Mouse (Mus musculus) heart, postnatal 0 days (tissue): ENCODE results near the gene Slc35f6. TPM values are rescaled to one million over a fixed set of nuclear protein-coding genes. Genes with fewer than 3 reads are reported as not detected.

Experiments used
- ATAC-seq: fragments of 200-750 bp; cut with Nextera tagmentation; 2 replicates; pipeline ENCODE4 v1.8.0; 2017; ENCODE audit warnings: low read depth, moderate number of reproducible peaks, moderate library complexity; ENCODE audit not compliant: insufficient read depth
- DNase-seq: peaks from one replicate; pipeline ENCODE4 v3.0.0-alpha.2; 2016; ENCODE audit warnings: low spot score
- H3K27ac ChIP-seq: fragments of 300-500 bp; sonication (generic); 2 replicates; pipeline ENCODE4 v1.5.1; 2014; ENCODE audit warnings: low read depth, mild to moderate bottlenecking
- H3K27me3 ChIP-seq: fragments of 300-500 bp; sonication (generic); 2 replicates; pipeline ENCODE4 v1.6.1; 2014; ENCODE audit warnings: low read length, mixed read lengths; ENCODE audit not compliant: control insufficient read depth, insufficient read depth
- H3K36me3 ChIP-seq: fragments of 300-500 bp; sonication (generic); replicated peaks from 2 replicates; pipeline ENCODE4 v1.6.1; 2014; ENCODE audit warnings: low read length, mixed read lengths; ENCODE audit not compliant: control insufficient read depth, insufficient read depth
- H3K4me1 ChIP-seq: fragments of 300-500 bp; sonication (generic); 2 replicates; pipeline ENCODE4 v1.6.1; 2014; ENCODE audit warnings: antibody characterized with exemption; ENCODE audit not compliant: control insufficient read depth, insufficient read depth
- H3K4me2 ChIP-seq: fragments of 300-500 bp; sonication (generic); 2 replicates; pipeline ENCODE4 v1.6.1; 2014; ENCODE audit warnings: low read depth, mild to moderate bottlenecking, low read length, moderate library complexity
- H3K4me3 ChIP-seq: fragments of 300-500 bp; sonication (generic); 2 replicates; pipeline ENCODE4 v1.5.1; 2014; ENCODE audit warnings: low read depth, low read length
- H3K9ac ChIP-seq: fragments of 300-500 bp; sonication (generic); replicated peaks from 2 replicates; pipeline ENCODE4 v1.6.1; 2014; ENCODE audit warnings: low read depth, low read length, mixed read lengths
- H3K9me3 ChIP-seq: fragments of 300-500 bp; sonication (generic); replicated peaks from 2 replicates; pipeline ENCODE4 v1.6.1; 2016; ENCODE audit warnings: low read length; ENCODE audit not compliant: control insufficient read depth
- CTCF ChIP-seq: IDR thresholded peaks from 2 replicates; pipeline ENCODE4 v1.5.1; 2016; ENCODE audit warnings: antibody characterized with exemption, control low read depth, low read depth
- EP300 ChIP-seq: IDR thresholded peaks from 2 replicates; pipeline ENCODE4 v1.6.1; 2016; ENCODE audit warnings: antibody characterized with exemption, low read depth
- WGBS: fragments of 180-500 bp; shearing (Covaris S2); extraction: QIAGEN DNeasy Blood & Tissue Kit; methylation state at CpG from one replicate; pipeline ENCODE4 v1.1.7; 2014; 5-methylcytosine and 5-hydroxymethylcytosine counted together
- polyA plus RNA-seq: library from polyadenylated mRNA; unstranded; fragments of >200 nt; fragmentation: Nextera tagmentation; extraction: Ambion mirVana; gene quantifications from 2 replicates; pipeline ENCODE4 v1.2.1, GENCODE M21; 2015
- total RNA-seq: library from RNA; depleted of rRNA; stranded (reverse); fragments of >200 nt; gene quantifications from 2 replicates; pipeline ENCODE4 v1.2.3, GENCODE M21; 2014; ENCODE audit warnings: low replicate concordance

The Slc35f6 gene
- total and polyA plus RNA-seq, 2 experiments from 2014 or later, result 30.5 to 86.8 TPM

DNA sequence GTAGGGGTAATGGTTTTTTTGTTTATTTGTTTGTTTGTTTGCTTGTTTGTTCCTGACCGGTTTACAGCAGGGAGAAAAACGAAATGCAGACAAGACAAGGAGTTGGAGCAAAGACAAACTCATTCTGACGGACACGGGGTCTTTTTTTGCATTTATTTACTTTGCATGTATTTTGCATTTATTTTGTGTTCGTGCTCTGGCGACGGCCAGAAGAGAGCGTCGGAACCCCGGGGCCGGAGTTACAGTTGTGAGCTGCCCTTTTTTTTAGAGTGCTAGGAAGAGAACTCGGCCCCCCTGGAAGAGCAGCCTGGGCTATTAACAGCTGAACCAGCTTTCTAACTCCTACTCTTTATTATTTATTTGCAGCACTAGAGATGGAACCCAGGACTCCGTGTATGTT is 19.5 kb downstream of the Slc35f6 start:
- peak overlapping the region; percentile 86 for H3K4me3 ChIP-seq
- ATAC-seq (no peak), DNase-seq (no peak)
- H3K4me2 ChIP-seq, result peak overlapping the region; percentile 85
- WGBS, result under 1% methylated on average over 13 of the region's 13 CpGs
- peak overlapping the region; percentile 77 for H3K9ac ChIP-seq
- TF ChIP-seq EP300 (no peak), CTCF (no peak)
- peaks cover 18% of the 10 kb centered on the region for H3K36me3 ChIP-seq
- H3K27me3 ChIP-seq, result no peaks in the 10 kb centered on the region
- peaks cover 6% of the 10 kb centered on the region for H3K4me1 ChIP-seq
- H3K27ac ChIP-seq, result peak overlapping the region; percentile 95
- H3K9me3 ChIP-seq, result no peaks in the 10 kb centered on the region

GRCm38 (mm10) chr5:30667686-30668085 is 20.0 kb downstream of the Slc35f6 start:
- no peaks in the 10 kb centered on the region for H3K9me3 ChIP-seq
- 9% methylated on average over 3 of the region's 3 CpGs for WGBS
- peak overlapping the region; percentile 85 for H3K4me2 ChIP-seq
- peaks cover 6% of the 10 kb centered on the region for H3K4me1 ChIP-seq
- H3K4me3 ChIP-seq, result peak overlapping the region; percentile 86
- no peaks in the 10 kb centered on the region for H3K27me3 ChIP-seq
- DNase-seq (no peak), ATAC-seq (no peak)
- TF ChIP-seq CTCF (no peak), EP300 (no peak)
- peaks cover 23% of the 10 kb centered on the region for H3K36me3 ChIP-seq
- H3K27ac ChIP-seq, result no peak overlapping the region
- H3K9ac ChIP-seq, result peak overlapping the region; percentile 77

- ATAC-seq (no peak), DNase-seq (no peak)
- WGBS, result 93% methylated on average over 9 of the region's 9 CpGs
- no peak for TF ChIP-seq CTCF
- TF ChIP-seq EP300, result no peak
- H3K9ac ChIP-seq, result no peak overlapping the region
- H3K4me2 ChIP-seq, result peak overlapping the region; percentile 85
- H3K9me3 ChIP-seq, result no peaks in the 10 kb centered on the region
- H3K27me3 ChIP-seq, result no peaks in the 10 kb centered on the region
- H3K27ac ChIP-seq, result no peak overlapping the region
- no peak overlapping the region; the same call in 1 of the 2 replicates for H3K4me3 ChIP-seq
- peaks cover 35% of the 10 kb centered on the region for H3K36me3 ChIP-seq
- H3K4me1 ChIP-seq, result peaks cover 6% of the 10 kb centered on the region
Observed at GRCm38 (mm10) chr5:30668637-30669495, 21.1 kb downstream of the Slc35f6 start.

DNA sequence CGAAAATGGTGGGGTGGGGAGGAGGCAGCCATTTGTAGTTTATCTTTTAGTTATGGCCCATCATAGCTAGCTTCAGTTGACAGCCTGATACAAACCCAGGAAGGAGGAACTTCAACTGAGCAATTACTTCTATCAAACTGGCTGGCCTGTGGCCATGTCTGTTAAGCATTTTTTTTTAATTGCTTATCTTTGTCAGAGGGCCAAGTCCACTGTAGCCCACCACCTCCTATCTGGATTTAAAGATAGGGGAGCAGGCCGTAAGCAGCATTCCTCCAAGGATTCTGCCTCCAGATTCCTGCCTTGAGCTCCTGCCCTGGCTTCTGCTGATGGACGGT is 21.7 kb downstream of the Slc35f6 start:
- Histone ChIP-seq H3K36me3 (peaks cover 41% of the 10 kb centered on the region), H3K9ac (no peak overlapping the region), H3K4me3 (no peak overlapping the region), H3K27me3 (no peaks in the 10 kb centered on the region), H3K9me3 (no peaks in the 10 kb centered on the region), H3K4me1 (peaks cover 6% of the 10 kb centered on the region), H3K27ac (no peak overlapping the region), H3K4me2 (no peak overlapping the region)
- TF ChIP-seq CTCF (no peak), EP300 (no peak)
- no peak for DNase-seq
- no peak for ATAC-seq
- WGBS, result 52% methylated on average over 3 of the region's 3 CpGs

GRCm38 (mm10) chr5:30670091-30670490 is 22.4 kb downstream of the Slc35f6 start:
- Histone ChIP-seq H3K36me3 (peaks cover 45% of the 10 kb centered on the region), H3K4me1 (peaks cover 6% of the 10 kb centered on the region), H3K27ac (no peak overlapping the region), H3K9me3 (no peaks in the 10 kb centered on the region), H3K27me3 (no peaks in the 10 kb centered on the region), H3K9ac (no peak overlapping the region), H3K4me2 (no peak overlapping the region), H3K4me3 (no peak overlapping the region)
- TF ChIP-seq CTCF (no peak), EP300 (no peak)
- ATAC-seq (no peak), DNase-seq (no peak)
- WGBS, result 75% methylated on average over 7 of the region's 7 CpGs
